Mouse (Mus musculus) heart, embryonic 11.5 days (tissue): Measurements from ENCODE around the gene Tigit. TPM values are rescaled to one million over a fixed set of nuclear protein-coding genes. Genes with fewer than 3 reads are reported as not detected.

Experiments
- ATAC-seq: fragments of 200-750 bp; cut with Nextera tagmentation; replicated peaks from 2 replicates; pipeline ENCODE4 v1.8.0; 2017; ENCODE audit warnings: moderate library complexity; ENCODE audit not compliant: insufficient number of reproducible peaks, low FRiP score, low TSS enrichment
- H3K27ac ChIP-seq: fragments of 300-500 bp; sonication (generic); 2 replicates; pipeline ENCODE4 v1.5.1; 2014; ENCODE audit warnings: mild to moderate bottlenecking, low read depth, low read length
- H3K27me3 ChIP-seq: fragments of 300-500 bp; sonication (generic); 2 replicates; pipeline ENCODE4 v1.6.1; 2014; ENCODE audit warnings: mild to moderate bottlenecking, low read length, mixed read lengths; ENCODE audit not compliant: control insufficient read depth, insufficient read depth
- H3K36me3 ChIP-seq: fragments of 300-500 bp; sonication (generic); 2 replicates; pipeline ENCODE4 v1.6.1; 2014; ENCODE audit warnings: mild to moderate bottlenecking, low read length, moderate library complexity, mixed read lengths; ENCODE audit not compliant: control insufficient read depth, insufficient read depth
- H3K4me1 ChIP-seq: fragments of 300-500 bp; sonication (generic); 2 replicates; pipeline ENCODE4 v1.6.1; 2014; ENCODE audit warnings: low read length; ENCODE audit not compliant: control insufficient read depth, insufficient read depth
- H3K4me2 ChIP-seq: fragments of 300-500 bp; sonication (generic); 2 replicates; pipeline ENCODE4 v1.6.1; 2014; ENCODE audit warnings: mild to moderate bottlenecking, moderate library complexity
- H3K4me3 ChIP-seq: fragments of 300-500 bp; sonication (generic); 2 replicates; pipeline ENCODE4 v1.5.1; 2014; ENCODE audit warnings: low read depth, low read length
- H3K9ac ChIP-seq: fragments of 300-500 bp; sonication (generic); 2 replicates; pipeline ENCODE4 v1.6.1; 2014; ENCODE audit warnings: mild to moderate bottlenecking, low read depth, low read length, moderate library complexity
- H3K9me3 ChIP-seq: fragments of 300-500 bp; sonication (generic); replicated peaks from 2 replicates; pipeline ENCODE4 v1.6.1; 2016; ENCODE audit warnings: low read length; ENCODE audit not compliant: control insufficient read depth
- WGBS: fragments of 180-500 bp; shearing (Covaris S2); extraction: QIAGEN DNeasy Blood & Tissue Kit; methylation state at CpG from one replicate; pipeline ENCODE4 v1.1.7; 2014; ENCODE audit not compliant: insufficient replicate concordance; 5-methylcytosine and 5-hydroxymethylcytosine counted together
- polyA plus RNA-seq: library from polyadenylated mRNA; unstranded; fragments of >200 nt; fragmentation: Nextera tagmentation; extraction: Ambion mirVana; gene quantifications from 2 replicates; pipeline ENCODE4 v1.2.1, GENCODE M21; 2014

The Tigit gene
- polyA plus RNA-seq, 1 experiment from 2014 or later = not detected

GRCm38 (mm10) chr16:43623315-43624000, 40.5 kb downstream of the Tigit start:
- ATAC-seq = no peak
- 77% methylated on average over 5 of the region's 5 CpGs for WGBS
- no peak overlapping the region for H3K27ac ChIP-seq

GRCm38 (mm10) chr16:43620359-43620758, 43.6 kb downstream of the Tigit start:
- H3K9me3 ChIP-seq = no peaks in the 10 kb centered on the region
- peaks cover 4% of the 10 kb centered on the region; the same call in 1 of the 2 replicates for H3K36me3 ChIP-seq
- H3K4me2 ChIP-seq = no peak overlapping the region
- no peak overlapping the region for H3K9ac ChIP-seq
- H3K4me1 ChIP-seq = peaks cover 14% of the 10 kb centered on the region
- no peak overlapping the region for H3K27ac ChIP-seq
- H3K27me3 ChIP-seq = no peaks in the 10 kb centered on the region
- H3K4me3 ChIP-seq = no peak overlapping the region
- WGBS = 36% methylated on average over 2 of the region's 2 CpGs
- 0 out of 2 replicates have a peak, but pooled peaks have one; percentile 26 for ATAC-seq

More at GRCm38 (mm10) chr16:43623315-43624000, 40.5 kb downstream of the Tigit start:
- H3K4me3 ChIP-seq = no peak overlapping the region
- H3K27me3 ChIP-seq = no peaks in the 10 kb centered on the region
- no peak overlapping the region for H3K9ac ChIP-seq
- no peak overlapping the region for H3K4me2 ChIP-seq
- H3K9me3 ChIP-seq = no peaks in the 10 kb centered on the region
- peaks cover 6% of the 10 kb centered on the region; the same call in 1 of the 2 replicates for H3K4me1 ChIP-seq
- H3K36me3 ChIP-seq = peaks cover under 1% of the 10 kb centered on the region; the same call in 1 of the 2 replicates

GRCm38 (mm10) chr16:43619277-43619676, 44.7 kb downstream of the Tigit start:
- no peak overlapping the region for H3K9ac ChIP-seq
- ATAC-seq = no peak
- H3K4me2 ChIP-seq = no peak overlapping the region
- no peak overlapping the region for H3K27ac ChIP-seq
- H3K4me1 ChIP-seq = peaks cover 18% of the 10 kb centered on the region
- H3K4me3 ChIP-seq = no peak overlapping the region
- no peaks in the 10 kb centered on the region for H3K27me3 ChIP-seq
- WGBS = 38% methylated on average over 6 of the region's 6 CpGs
- peaks cover 4% of the 10 kb centered on the region; the same call in 1 of the 2 replicates for H3K36me3 ChIP-seq
- H3K9me3 ChIP-seq = no peaks in the 10 kb centered on the region

GRCm38 (mm10) chr16:43618286-43618685, 45.7 kb downstream of the Tigit start:
- no peaks in the 10 kb centered on the region for H3K27me3 ChIP-seq
- no peak overlapping the region for H3K4me2 ChIP-seq
- 78% methylated on average over 23 of the region's 23 CpGs for WGBS
- no peaks in the 10 kb centered on the region for H3K9me3 ChIP-seq
- H3K27ac ChIP-seq = no peak overlapping the region
- ATAC-seq = no peak
- H3K4me3 ChIP-seq = no peak overlapping the region
- no peak overlapping the region for H3K9ac ChIP-seq
- peaks cover 18% of the 10 kb centered on the region for H3K4me1 ChIP-seq
- peaks cover 4% of the 10 kb centered on the region; the same call in 1 of the 2 replicates for H3K36me3 ChIP-seq

GRCm38 (mm10) chr16:43617346-43617745, 46.6 kb downstream of the Tigit start:
- Histone ChIP-seq H3K9ac (no peak overlapping the region), H3K4me3 (no peak overlapping the region), H3K27me3 (no peaks in the 10 kb centered on the region), H3K9me3 (no peaks in the 10 kb centered on the region), H3K4me1 (peaks cover 18% of the 10 kb centered on the region), H3K36me3 (peaks cover 4% of the 10 kb centered on the region; the same call in 1 of the 2 replicates), H3K4me2 (no peak overlapping the region), H3K27ac (no peak overlapping the region)
- WGBS = 83% methylated on average over 6 of the region's 6 CpGs
- no peak for ATAC-seq

- H3K27ac ChIP-seq = no peak overlapping the region
- ATAC-seq = no peak
- no peak overlapping the region for H3K4me3 ChIP-seq
Observed at GRCm38 (mm10) chr16:43616348-43616747, 47.6 kb downstream of the Tigit start.

GRCm38 (mm10) chr16:43610375-43610774, 53.6 kb downstream of the Tigit start:
- Histone ChIP-seq H3K4me2 (no peak overlapping the region), H3K4me1 (peaks cover 7% of the 10 kb centered on the region), H3K27me3 (no peaks in the 10 kb centered on the region), H3K9ac (no peak overlapping the region), H3K4me3 (no peak overlapping the region), H3K27ac (no peak overlapping the region), H3K36me3 (peaks cover 12% of the 10 kb centered on the region; the same call in 1 of the 2 replicates), H3K9me3 (no peaks in the 10 kb centered on the region)
- 0 out of 2 replicates have a peak, but pooled peaks have one; percentile 10 for ATAC-seq
- 75% methylated on average over 10 of the region's 10 CpGs for WGBS

More at GRCm38 (mm10) chr16:43616348-43616747, 47.6 kb downstream of the Tigit start:
- Histone ChIP-seq H3K9ac (no peak overlapping the region), H3K36me3 (peaks cover 4% of the 10 kb centered on the region; the same call in 1 of the 2 replicates), H3K4me2 (no peak overlapping the region), H3K27me3 (no peaks in the 10 kb centered on the region), H3K9me3 (no peaks in the 10 kb centered on the region), H3K4me1 (peaks cover 18% of the 10 kb centered on the region)
- 61% methylated on average over 4 of the region's 4 CpGs for WGBS

GRCm38 (mm10) chr16:43608066-43608465, 55.9 kb downstream of the Tigit start:
- Histone ChIP-seq H3K4me2 (no peak overlapping the region), H3K27ac (no peak overlapping the region), H3K9ac (no peak overlapping the region), H3K9me3 (no peaks in the 10 kb centered on the region), H3K4me3 (no peak overlapping the region), H3K4me1 (0 out of 2 replicates have a peak, but pooled peaks cover 5% of the 10 kb centered on the region), H3K36me3 (peaks cover 12% of the 10 kb centered on the region; the same call in 1 of the 2 replicates), H3K27me3 (no peaks in the 10 kb centered on the region)
- no peak for ATAC-seq

- H3K9me3 ChIP-seq = no peaks in the 10 kb centered on the region
- no peak overlapping the region for H3K4me3 ChIP-seq
- peaks cover 12% of the 10 kb centered on the region; the same call in 1 of the 2 replicates for H3K36me3 ChIP-seq
- H3K4me1 ChIP-seq = 0 out of 2 replicates have a peak, but pooled peaks cover 5% of the 10 kb centered on the region
- H3K27ac ChIP-seq = no peak overlapping the region
- H3K9ac ChIP-seq = no peak overlapping the region
- H3K27me3 ChIP-seq = no peaks in the 10 kb centered on the region
- H3K4me2 ChIP-seq = no peak overlapping the region
- no peak for ATAC-seq
Observed at GRCm38 (mm10) chr16:43607086-43607485, 56.9 kb downstream of the Tigit start.
